Mouse (Mus musculus): ENCODE data around the gene Ahnak2.

Gene Ahnak2

DNA sequence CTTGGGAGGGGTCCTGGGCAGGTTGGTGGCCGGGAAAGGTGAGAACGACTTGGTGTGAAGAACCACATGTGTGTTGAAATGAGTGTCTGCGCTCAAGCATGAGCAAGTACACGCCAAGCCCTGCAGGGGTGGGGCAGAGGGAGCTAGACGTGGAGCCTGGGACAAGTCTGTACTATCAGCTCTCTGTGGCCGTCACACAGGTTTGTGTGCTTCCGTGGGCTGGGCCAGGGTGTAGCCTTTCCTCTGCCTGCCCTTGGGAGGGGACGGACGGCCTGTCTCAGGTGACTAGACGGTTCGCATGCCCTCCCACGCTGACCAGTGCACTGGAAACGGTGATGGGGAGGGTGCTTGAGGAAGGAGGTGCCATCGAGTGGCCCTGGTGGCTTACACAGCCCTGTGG is 71.6 kb downstream of the Ahnak2 start:
- no peak for DNase-seq

DNA sequence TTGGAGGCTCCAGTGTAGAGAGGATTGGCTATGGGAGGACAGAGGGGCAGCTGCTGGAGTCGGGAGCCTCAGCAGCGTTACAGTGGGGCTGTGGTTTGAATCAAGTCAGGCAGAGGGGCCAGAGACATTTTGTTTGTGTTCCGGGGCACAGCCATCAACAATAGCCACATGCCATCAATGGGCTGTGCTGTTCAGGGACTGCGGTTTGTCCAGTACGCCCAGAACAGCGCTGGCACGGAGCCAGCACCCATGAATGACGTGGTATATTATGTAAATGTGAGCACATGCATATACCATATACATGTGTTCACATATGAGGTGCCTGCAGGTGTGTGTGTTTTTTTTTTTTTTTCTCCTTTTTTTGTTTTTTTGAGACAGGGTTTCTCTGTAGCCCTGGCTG is 74.7 kb downstream of the Ahnak2 start:
- DNase-seq = no peak

DNA sequence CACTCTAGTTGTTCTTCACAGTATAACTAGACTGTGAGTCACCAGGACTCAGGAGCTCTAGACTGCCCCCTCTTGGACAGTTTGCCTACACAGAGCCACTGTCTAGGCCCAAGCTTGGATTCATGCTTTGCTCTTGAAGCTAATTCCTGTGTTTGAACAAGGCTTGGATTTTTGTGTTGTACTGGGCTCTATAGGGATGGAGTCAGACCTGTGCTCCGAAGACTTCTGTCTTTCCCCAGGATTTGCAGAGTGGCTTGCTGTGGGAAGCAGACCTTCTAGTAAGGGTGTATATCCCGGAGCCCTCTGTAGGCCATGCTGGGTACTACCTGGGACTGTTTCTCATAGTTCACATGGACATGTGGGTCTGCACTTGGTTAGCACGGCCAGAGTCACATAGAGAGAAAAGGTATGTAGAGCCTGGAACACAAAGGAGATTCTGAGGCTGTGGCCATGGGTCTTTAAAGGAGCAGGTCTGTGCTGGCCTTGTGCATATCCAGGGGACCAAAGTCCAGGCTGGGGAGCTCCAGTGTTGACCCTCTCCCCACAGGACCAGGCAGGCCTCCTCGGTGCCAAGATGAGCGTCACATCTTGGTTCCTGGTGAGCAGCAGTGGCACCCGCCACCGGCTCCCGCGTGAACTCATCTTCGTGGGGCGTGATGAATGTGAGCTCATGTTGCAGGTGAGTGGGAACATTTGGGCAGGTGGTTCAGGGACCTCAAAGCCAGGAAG is 78.2 kb downstream of the Ahnak2 start:
- DNase-seq = peak; percentile 95

DNA sequence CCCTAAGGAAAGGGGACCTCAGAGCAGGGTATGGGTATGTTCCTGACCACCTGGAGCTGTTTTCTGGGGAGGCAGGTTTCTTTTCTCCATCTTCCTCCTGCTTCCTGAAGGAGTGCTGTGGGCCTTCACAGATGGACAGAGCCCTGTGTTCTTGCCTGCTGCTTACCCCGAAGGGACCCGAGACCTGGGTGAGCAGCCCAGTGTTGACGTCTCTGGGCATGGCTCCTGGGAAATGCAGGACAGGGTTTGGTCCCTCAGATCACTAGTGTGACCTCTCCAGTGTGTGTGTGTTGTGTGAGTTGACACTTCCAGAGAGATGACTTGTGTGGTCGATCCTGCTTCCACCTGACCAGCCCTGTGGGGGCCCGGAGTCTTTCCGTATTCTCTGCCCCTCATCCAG is 79.0 kb downstream of the Ahnak2 start:
- DNase-seq = no peak

DNA sequence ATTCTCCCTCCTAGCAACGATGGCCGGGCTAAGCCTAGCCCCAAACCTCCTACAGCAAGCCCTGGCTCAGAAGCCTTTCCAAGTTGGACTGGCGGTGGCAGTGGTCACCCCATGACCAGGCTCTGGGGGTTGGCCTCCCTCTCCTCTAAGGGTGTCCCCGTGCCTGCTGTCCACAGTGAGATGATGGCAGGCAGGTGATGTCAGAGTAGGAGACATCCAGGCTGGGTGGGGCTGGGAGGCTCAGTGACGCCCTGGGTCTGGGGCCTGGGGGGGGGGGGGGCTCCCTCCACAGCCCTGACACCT is 79.5 kb downstream of the Ahnak2 start:
- peak; percentile 93 for DNase-seq

- peak; percentile 95 for DNase-seq
Observed at GRCm38 (mm10) chr12:112722240-112723027, 80.0 kb downstream of the Ahnak2 start.

Measured in heart, adult 11 months (tissue).